Mouse (Mus musculus) monocyte, adult 59 days (primary cell): ENCODE results near the gene Nup155. TPM values are rescaled to one million over a fixed set of nuclear protein-coding genes. Genes with fewer than 3 reads are reported as not detected.

Experiments
- total RNA-seq, 2 experiments: library from RNA; stranded (reverse); gene quantifications; one replicate each; pipeline ENCODE4 v1.2.4; 2023

Nup155 gene
- total RNA-seq: 10 to 100 TPM; 20.0 to 26.3 TPM

GRCm38 (mm10) chr15:8108966-8109743, at the start of gene Nup155:
Gene Nup155, plus strand, starts transcription at chr15:8109273.

GRCm38 (mm10) chr15:8098774-8099749, 10.0 kb upstream of the Nup155 start, which contains the start of gene Wdr70:
Gene Wdr70, minus strand, starts transcription at chr15:8099209.

GRCm38 (mm10) chr15:8168591-8169265, 59.7 kb downstream of the Nup155 start, which contains the start of gene Cplane1:
Gene Cplane1, plus strand, starts transcription at chr15:8169106.

Other genes with a start within 250 kb of the Nup155 start
- 10 to 100 TPM; 28.8 to 31.8 TPM for gene Wdr70, start 10.1 kb upstream of the Nup155 start, total RNA-seq
- 10 to 100 TPM; 11.7 to 16.1 TPM for gene Cplane1, start 59.8 kb downstream of the Nup155 start, total RNA-seq